13 mouse cellular contexts compared by ENCODE assay signal in the genomic region with DNA sequence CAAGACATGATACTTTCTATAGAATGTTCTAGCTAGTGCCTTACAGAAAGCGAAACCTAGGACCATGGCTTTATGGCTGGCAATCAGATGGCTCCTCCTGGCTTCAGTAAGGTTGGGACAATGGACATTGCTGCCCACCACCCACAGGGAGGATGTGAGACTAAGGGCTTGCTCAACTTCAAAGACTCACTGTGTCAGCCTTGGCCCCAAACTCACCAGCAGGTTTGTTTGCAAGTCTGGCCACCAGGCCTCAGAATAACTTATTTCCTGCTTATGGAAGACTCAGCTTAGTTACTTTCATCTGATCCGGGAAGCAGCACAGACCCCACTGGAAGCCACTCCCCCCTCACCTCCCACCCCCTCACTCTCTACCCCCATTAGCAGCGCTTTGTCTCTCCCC. TPM values are rescaled to one million over a fixed set of nuclear protein-coding genes. Genes with fewer than 3 reads are reported as not detected.
DNase-seq lines count a peak whose midpoint lies in the region; ATAC-seq and TF ChIP-seq lines count a peak whose summit lies in the region.
"Had no signal": no experiment of that assay in that cellular context is flagged by ENCODE, and none has a peak within 500 bp of the region (broad histone marks: within the 10 kb centered on the region; RNA-seq: fewer than 3 reads in every experiment).

No protein-coding gene starts in this region.

- TF ChIP-seq POLR2A in cerebellum, adult 2 months (IDR thresholded peaks at IDR 0.05; ENCODE audit: borderline replicate concordance, insufficient read depth, low read length), result no peak
- TF ChIP-seq POLR2A in kidney, adult 2 months (IDR thresholded peaks at IDR 0.05; ENCODE audit: low read depth, low read length), result no peak

- no peaks in the 10 kb centered on the region for H3K9me3 ChIP-seq in lung, postnatal 0 days (ENCODE audit: low read length)
- H3K9me3 ChIP-seq: midbrain, embryonic 10.5 days had no signal

- peak; percentile 50 for ATAC-seq in lung, postnatal 0 days
- no peak for ATAC-seq in inflammation-experienced regulatory T-cells, adult 6 months

- no peak overlapping the region for H3K4me3 ChIP-seq in cerebellum, adult 2 months (replicated peaks; ENCODE audit: insufficient read depth, low read depth, low read length)
- no peak overlapping the region for H3K4me3 ChIP-seq in kidney, adult 2 months (ENCODE audit: insufficient read depth, low read depth, low read length)
- no peak overlapping the region for H3K4me3 ChIP-seq in lung, postnatal 0 days (ENCODE audit: low read depth, low read length)
- H3K4me3 ChIP-seq: erythroblast, embryonic 14.5 days; midbrain, embryonic 10.5 days; myocyte had no signal

- DNase-seq in cerebellum, adult 2 months, result no peak
- no peak for DNase-seq in cerebellum, adult 11-12 months
- no peak for DNase-seq in kidney, adult 2 months
- no peak for DNase-seq in kidney, postnatal 10 days
- DNase-seq in lung, postnatal 0 days (ENCODE audit: low spot score), result no peak
- no peak for DNase-seq in lung, postnatal 25 days (ENCODE audit: low spot score)
- no peak for DNase-seq in spleen, postnatal 10 days (ENCODE audit: low spot score in 2 of 2)
- DNase-seq: adrenal gland, adult 8-10 months had no signal

- no peak overlapping the region for H3K4me2 ChIP-seq in lung, postnatal 0 days (replicated peaks; ENCODE audit: low read depth, low read length)

- H3K27ac ChIP-seq in cerebellum, adult 2 months (ENCODE audit: insufficient read depth, low read length), result 0 out of 2 replicates have a peak overlapping the region, but pooled peaks have one; percentile 5
- H3K27ac ChIP-seq in kidney, adult 2 months (ENCODE audit: insufficient read depth, low read depth, low read length), result peak overlapping the region; percentile 41; the same call in 1 of the 2 replicates
- H3K27ac ChIP-seq in lung, postnatal 0 days (ENCODE audit: low read length), result no peak overlapping the region; the same call in 1 of the 2 replicates
- H3K27ac ChIP-seq: liver, embryonic 14.5 days; midbrain, embryonic 10.5 days had no signal

- no peak for TF ChIP-seq EP300 in lung, postnatal 0 days (IDR thresholded peaks at IDR 0.05)

- no peak for TF ChIP-seq CTCF in cerebellum, adult 2 months (IDR thresholded peaks at IDR 0.05; ENCODE audit: borderline replicate concordance, insufficient read depth, low read depth, low read length)
- TF ChIP-seq CTCF in kidney, adult 2 months (conservative IDR thresholded peaks at IDR 0.05; ENCODE audit: insufficient read depth, insufficient read length, low read depth, low read length), result no peak
- no peak for TF ChIP-seq CTCF in lung, postnatal 0 days (IDR thresholded peaks at IDR 0.05)

- H3K4me1 ChIP-seq in cerebellum, adult 2 months (ENCODE audit: control insufficient read depth, insufficient read depth, low read length), result peaks cover 18% of the 10 kb centered on the region
- H3K4me1 ChIP-seq in kidney, adult 2 months (ENCODE audit: control insufficient read depth, insufficient read depth, low read length), result peaks cover 11% of the 10 kb centered on the region; the same call in 1 of the 2 replicates
- H3K4me1 ChIP-seq in lung, postnatal 0 days (ENCODE audit: insufficient read depth, low read depth, low read length), result no peaks in the 10 kb centered on the region; the same call in 1 of the 2 replicates

- no peaks in the 10 kb centered on the region for H3K36me3 ChIP-seq in kidney, adult 2 months (ENCODE audit: control insufficient read depth, insufficient read depth, low read length)
- H3K36me3 ChIP-seq in lung, postnatal 0 days (ENCODE audit: insufficient read depth, low read length), result no peaks in the 10 kb centered on the region
- H3K36me3 ChIP-seq: midbrain, embryonic 10.5 days had no signal

- WGBS in cerebellum, adult 2 months, result 76% methylated on average over 3 of the region's 3 CpGs
- WGBS in kidney, adult 2 months, result 53% methylated on average over 3 of the region's 3 CpGs
- 36% methylated on average over 3 of the region's 3 CpGs for WGBS in lung, postnatal 0 days

- H3K9ac ChIP-seq in lung, postnatal 0 days (replicated peaks; ENCODE audit: low read depth), result no peak overlapping the region
- H3K9ac ChIP-seq: liver, embryonic 14.5 days had no signal

- H3K27me3 ChIP-seq in cerebellum, adult 2 months (ENCODE audit: control insufficient read depth, insufficient read depth, low read length), result no peaks in the 10 kb centered on the region
- H3K27me3 ChIP-seq in kidney, adult 2 months (replicated peaks; ENCODE audit: control insufficient read depth, insufficient read depth, low read length), result no peaks in the 10 kb centered on the region
- H3K27me3 ChIP-seq in lung, postnatal 0 days (replicated peaks; ENCODE audit: insufficient read depth, low read length), result no peaks in the 10 kb centered on the region

RNA-seq across cellular contexts. Expression of gene Slco2b1, which starts 12.0 kb away (rescaled TPM):
- polyA plus RNA-seq in cerebellum, adult 2 months (2012; rRNA removed), result 8.1 and 9.4 TPM in 2 replicates
- 28.4 and 35.0 TPM in 2 replicates for polyA plus RNA-seq in kidney, adult 2 months (2012; rRNA removed)
- 3.8 and 3.9 TPM in 2 replicates for polyA plus RNA-seq in lung, postnatal 0 days (2015; fragmentation: Nextera tagmentation; extraction: Ambion mirVana)
- polyA plus RNA-seq in inflammation-experienced regulatory T-cells, adult 6 months (2017; shearing (Covaris generic)), result not detected
- polyA plus RNA-seq: erythroblast, embryonic 14.5 days had no signal

RNA-seq across cellular contexts. Expression of gene Olfr520, which starts 31.0 kb away (rescaled TPM):
- not detected in 2 replicates for polyA plus RNA-seq in cerebellum, adult 2 months (2012; rRNA removed)
- not detected in 2 replicates for polyA plus RNA-seq in kidney, adult 2 months (2012; rRNA removed)
- polyA plus RNA-seq in lung, postnatal 0 days (2015; fragmentation: Nextera tagmentation; extraction: Ambion mirVana), result not detected in 2 replicates
- polyA plus RNA-seq in inflammation-experienced regulatory T-cells, adult 6 months (2017; shearing (Covaris generic)), result not detected
- polyA plus RNA-seq: erythroblast, embryonic 14.5 days; liver, embryonic 14.5 days; midbrain, embryonic 10.5 days; myocyte had no signal
